Mouse (Mus musculus): Measurements from ENCODE around the gene Maml2. TPM values are rescaled to one million over a fixed set of nuclear protein-coding genes. Genes with fewer than 3 reads are reported as not detected.

Gene Maml2
- polyA plus RNA-seq, 1 experiment from 2014 or later = 1.6 TPM

DNA sequence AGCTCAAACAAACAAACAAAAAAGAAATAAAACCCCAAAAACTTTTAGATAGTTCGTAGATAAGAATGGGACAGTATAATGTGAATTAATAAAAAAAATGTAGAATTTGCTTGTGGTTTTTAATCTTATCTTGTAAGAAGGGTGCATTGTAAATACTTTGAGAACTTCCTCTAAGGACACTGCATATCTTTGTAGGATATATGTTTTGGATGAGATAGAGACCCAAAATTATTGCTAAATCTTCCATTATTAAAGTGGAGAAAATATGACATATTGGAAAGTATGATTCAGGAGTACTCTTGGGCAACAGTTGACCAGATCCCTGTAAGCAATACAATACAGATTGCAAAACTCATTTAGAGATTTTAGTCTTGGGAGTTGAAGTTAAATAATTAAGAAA is 24.5 kb upstream of the Maml2 start:
- no peaks in the 10 kb centered on the region for H3K27me3 ChIP-seq (ENCODE audit: insufficient read depth, low read length)
- TF ChIP-seq EP300 (IDR thresholded peaks at IDR 0.05; ENCODE audit: low read depth) (no peak), CTCF (IDR thresholded peaks at IDR 0.05; ENCODE audit: low read depth) (no peak)

DNA sequence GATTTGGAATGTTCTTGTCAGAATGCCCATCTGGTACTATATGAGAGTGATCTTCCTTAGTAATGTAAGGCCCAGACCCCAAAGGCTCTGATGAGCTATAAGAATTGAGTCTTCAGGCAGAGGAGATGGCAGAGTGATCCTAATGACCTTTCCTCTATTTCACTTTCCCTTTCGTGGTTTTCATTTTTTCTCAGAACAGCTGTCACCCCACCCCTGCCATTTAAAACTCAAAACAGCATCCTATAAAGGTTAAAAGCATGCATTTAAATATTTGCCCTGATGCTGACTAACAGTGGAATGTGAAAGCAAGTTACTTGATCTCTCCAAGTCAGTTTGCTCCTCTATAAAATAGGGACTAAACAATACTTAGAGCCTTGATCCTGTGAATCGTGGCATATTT is 10.3 kb upstream of the Maml2 start:
- H3K27me3 ChIP-seq (ENCODE audit: insufficient read depth, low read length) = no peaks in the 10 kb centered on the region
- H3K9ac ChIP-seq (replicated peaks) = no peak overlapping the region
- H3K4me2 ChIP-seq (ENCODE audit: low read depth, low read length) = no peak overlapping the region
- H3K4me1 ChIP-seq (ENCODE audit: insufficient read depth) = no peaks in the 10 kb centered on the region
- ATAC-seq (no peak), DNase-seq (no peak)
- H3K36me3 ChIP-seq (replicated peaks; ENCODE audit: insufficient read depth, low read length) = 0 out of 2 replicates have a peak, but pooled peaks cover 8% of the 10 kb centered on the region
- H3K4me3 ChIP-seq (ENCODE audit: low read depth, low read length) = no peak overlapping the region
- H3K9me3 ChIP-seq (ENCODE audit: low read length) = no peaks in the 10 kb centered on the region
- no peak overlapping the region for H3K27ac ChIP-seq (ENCODE audit: low read depth)
- TF ChIP-seq EP300 (IDR thresholded peaks at IDR 0.05; ENCODE audit: low read depth) (no peak), CTCF (IDR thresholded peaks at IDR 0.05; ENCODE audit: low read depth) (no peak)
- WGBS (ENCODE audit: insufficient replicate concordance) = 75% methylated on average over 2 of the region's 2 CpGs

More for the DNA sequence above, 24.5 kb upstream of the Maml2 start:
- H3K36me3 ChIP-seq (replicated peaks; ENCODE audit: insufficient read depth, low read length) = peaks cover 10% of the 10 kb centered on the region
- WGBS (ENCODE audit: insufficient replicate concordance) = 83% methylated on average over 1 of the region's 1 CpGs
- no peak overlapping the region for H3K9ac ChIP-seq (replicated peaks)
- DNase-seq (no peak), ATAC-seq (no peak)
- no peaks in the 10 kb centered on the region for H3K4me1 ChIP-seq (ENCODE audit: insufficient read depth)
- H3K4me2 ChIP-seq (ENCODE audit: low read depth, low read length) = no peak overlapping the region
- H3K4me3 ChIP-seq (ENCODE audit: low read depth, low read length) = no peak overlapping the region
- H3K9me3 ChIP-seq (ENCODE audit: low read length) = no peaks in the 10 kb centered on the region
- H3K27ac ChIP-seq (ENCODE audit: low read depth) = no peak overlapping the region

DNA sequence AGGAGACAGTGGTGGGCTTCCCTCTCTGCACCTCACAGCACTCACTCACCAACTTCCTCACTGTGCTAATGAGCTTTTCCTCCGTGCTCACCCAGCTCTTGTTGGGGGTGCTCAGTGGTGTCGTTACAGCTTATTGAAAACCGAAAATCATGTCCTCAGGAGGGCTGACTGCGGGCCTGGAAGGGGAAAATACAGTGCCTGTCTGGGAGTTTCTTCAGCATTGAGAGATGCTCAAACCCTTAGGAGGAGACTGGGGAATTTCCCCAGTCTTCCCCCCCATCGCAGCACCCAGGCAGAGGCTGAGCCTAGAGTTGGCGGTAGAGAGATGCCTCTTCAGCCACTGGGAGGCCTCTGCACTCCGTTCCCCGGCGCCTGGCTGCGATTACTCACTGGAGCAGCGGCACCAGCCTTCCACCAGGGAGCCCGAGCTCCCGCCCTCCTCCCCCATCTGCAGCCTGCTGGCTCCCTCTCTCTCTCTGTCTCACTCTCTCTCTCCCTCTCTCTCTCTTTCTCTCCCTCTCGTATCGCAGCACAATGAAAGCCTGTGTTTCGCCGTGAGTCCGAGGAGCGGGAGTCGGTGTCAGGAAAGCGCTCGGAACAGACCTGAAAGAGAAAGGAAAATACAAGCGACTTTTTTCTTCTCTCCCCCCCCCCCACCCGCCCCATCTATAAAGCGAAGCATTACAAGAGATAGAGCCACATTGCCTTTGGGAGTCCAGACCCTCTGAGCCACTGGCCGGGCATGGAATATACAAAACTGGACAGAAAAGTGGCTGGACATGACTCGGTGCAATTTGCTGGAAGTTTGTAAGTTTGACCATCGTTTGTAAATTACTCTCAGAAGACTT is 1.3 kb upstream of the Maml2 start:
- peak overlapping the region; percentile 70 for H3K9ac ChIP-seq (replicated peaks)
- WGBS (ENCODE audit: insufficient replicate concordance) = under 1% methylated on average over 28 of the region's 28 CpGs
- TF ChIP-seq EP300 (IDR thresholded peaks at IDR 0.05; ENCODE audit: low read depth) (no peak), CTCF (IDR thresholded peaks at IDR 0.05; ENCODE audit: low read depth) (peak; percentile 72)
- no peaks in the 10 kb centered on the region for H3K36me3 ChIP-seq (replicated peaks; ENCODE audit: insufficient read depth, low read length)
- DNase-seq = peak; percentile 85
- no peaks in the 10 kb centered on the region for H3K9me3 ChIP-seq (ENCODE audit: low read length)
- peaks cover 26% of the 10 kb centered on the region for H3K4me1 ChIP-seq (ENCODE audit: insufficient read depth)
- no peaks in the 10 kb centered on the region for H3K27me3 ChIP-seq (ENCODE audit: insufficient read depth, low read length)
- H3K4me2 ChIP-seq (ENCODE audit: low read depth, low read length) = peak overlapping the region; percentile 74
- peak overlapping the region; percentile 66 for H3K4me3 ChIP-seq (ENCODE audit: low read depth, low read length)
- peak overlapping the region; percentile 66 for H3K27ac ChIP-seq (ENCODE audit: low read depth)
- ATAC-seq = peak; percentile 91

- DNase-seq = no peak
- Histone ChIP-seq H3K27me3 (ENCODE audit: insufficient read depth, low read length) (no peaks in the 10 kb centered on the region), H3K9me3 (ENCODE audit: low read length) (no peaks in the 10 kb centered on the region), H3K36me3 (replicated peaks; ENCODE audit: insufficient read depth, low read length) (no peaks in the 10 kb centered on the region), H3K4me3 (ENCODE audit: low read depth, low read length) (peak overlapping the region; percentile 66), H3K9ac (replicated peaks) (peak overlapping the region; percentile 70), H3K4me1 (ENCODE audit: insufficient read depth) (peaks cover 26% of the 10 kb centered on the region), H3K4me2 (ENCODE audit: low read depth, low read length) (peak overlapping the region; percentile 74), H3K27ac (ENCODE audit: low read depth) (peak overlapping the region; percentile 66; the same call in 1 of the 2 replicates)
- ATAC-seq = no peak
- 1% methylated on average over 12 of the region's 12 CpGs for WGBS (ENCODE audit: insufficient replicate concordance)
- TF ChIP-seq EP300 (IDR thresholded peaks at IDR 0.05; ENCODE audit: low read depth) = no peak
- no peak for TF ChIP-seq CTCF (IDR thresholded peaks at IDR 0.05; ENCODE audit: low read depth)
Observed at GRCm38 (mm10) chr9:13297122-13297667, 562 bp upstream of the Maml2 start.

GRCm38 (mm10) chr9:13298513-13298878 is 739 bp downstream of the Maml2 start:
- ATAC-seq = no peak
- H3K27me3 ChIP-seq (ENCODE audit: insufficient read depth, low read length) = no peaks in the 10 kb centered on the region
- peaks cover 26% of the 10 kb centered on the region for H3K4me1 ChIP-seq (ENCODE audit: insufficient read depth)
- TF ChIP-seq EP300 (IDR thresholded peaks at IDR 0.05; ENCODE audit: low read depth) = no peak
- no peak for TF ChIP-seq CTCF (IDR thresholded peaks at IDR 0.05; ENCODE audit: low read depth)
- WGBS (ENCODE audit: insufficient replicate concordance) = 11% methylated on average over 9 of the region's 9 CpGs
- no peak overlapping the region; the same call in 1 of the 2 replicates for H3K9ac ChIP-seq (replicated peaks)
- no peaks in the 10 kb centered on the region for H3K36me3 ChIP-seq (replicated peaks; ENCODE audit: insufficient read depth, low read length)
- H3K27ac ChIP-seq (ENCODE audit: low read depth) = peak overlapping the region; percentile 44; the same call in 1 of the 2 replicates
- DNase-seq = no peak
- peak overlapping the region; percentile 74 for H3K4me2 ChIP-seq (ENCODE audit: low read depth, low read length)
- peak overlapping the region; percentile 66 for H3K4me3 ChIP-seq (ENCODE audit: low read depth, low read length)
- H3K9me3 ChIP-seq (ENCODE audit: low read length) = no peaks in the 10 kb centered on the region

- peaks cover 30% of the 10 kb centered on the region for H3K4me1 ChIP-seq (ENCODE audit: insufficient read depth)
- WGBS (ENCODE audit: insufficient replicate concordance) = 73% methylated on average over 6 of the region's 6 CpGs
- ATAC-seq = no peak
Observed at GRCm38 (mm10) chr9:13299190-13299589, 1.4 kb downstream of the Maml2 start.

More at GRCm38 (mm10) chr9:13299190-13299589, 1.4 kb downstream of the Maml2 start:
- Histone ChIP-seq H3K27me3 (ENCODE audit: insufficient read depth, low read length) (no peaks in the 10 kb centered on the region), H3K9me3 (ENCODE audit: low read length) (no peaks in the 10 kb centered on the region), H3K4me3 (ENCODE audit: low read depth, low read length) (no peak overlapping the region), H3K4me2 (ENCODE audit: low read depth, low read length) (no peak overlapping the region), H3K27ac (ENCODE audit: low read depth) (no peak overlapping the region), H3K9ac (replicated peaks) (no peak overlapping the region), H3K36me3 (replicated peaks; ENCODE audit: insufficient read depth, low read length) (no peaks in the 10 kb centered on the region)
- TF ChIP-seq EP300 (IDR thresholded peaks at IDR 0.05; ENCODE audit: low read depth) (no peak), CTCF (IDR thresholded peaks at IDR 0.05; ENCODE audit: low read depth) (no peak)
- no peak for DNase-seq
